Mouse (Mus musculus) bone marrow, adult 2 months (tissue): ENCODE measurements around the gene Arap2. TPM values are rescaled to one million over a fixed set of nuclear protein-coding genes. Genes with fewer than 3 reads are reported as not detected.

Experiments used
- H3K27ac ChIP-seq: fragments of 200-500 bp; 2 replicates; pipeline ENCODE4 v1.5.1; 2012; ENCODE audit warnings: low read depth, mild to moderate bottlenecking, control low read depth, inconsistent platforms, low read length; ENCODE audit not compliant: control insufficient read depth, poor library complexity, insufficient read depth
- H3K4me1 ChIP-seq: fragments of 200-500 bp; 2 replicates; pipeline ENCODE4 v1.6.1; 2011; ENCODE audit warnings: low read length; ENCODE audit not compliant: control insufficient read depth, insufficient read depth
- H3K4me3 ChIP-seq: fragments of 200-500 bp; replicated peaks from 2 replicates; pipeline ENCODE3; 2011; ENCODE audit warnings: mild to moderate bottlenecking, low read depth, low read length, control low read depth; ENCODE audit not compliant: control insufficient read depth
- CTCF ChIP-seq: fragments of 200-500 bp; IDR thresholded peaks from 2 replicates; pipeline ENCODE4 v1.5.1; 2011; ENCODE audit warnings: low read length, control low read depth; ENCODE audit not compliant: control insufficient read depth, insufficient read depth
- POLR2A ChIP-seq: fragments of 200-500 bp; IDR thresholded peaks from 2 replicates; pipeline ENCODE4 v1.6.1; 2011; ENCODE audit warnings: low read depth, mild to moderate bottlenecking, control low read depth, low read length, borderline replicate concordance; ENCODE audit not compliant: control insufficient read depth
- WGBS: fragments of 180-500 bp; shearing (Covaris S2); methylation state at CpG from one replicate; pipeline ENCODE4 v1.1.7; 2018; 5-methylcytosine and 5-hydroxymethylcytosine counted together
- polyA plus RNA-seq: library from polyadenylated mRNA; stranded (reverse); fragments of >200 nt; gene quantifications from 2 replicates; pipeline ENCODE4 v1.2.4, GENCODE M21; 2011; ENCODE audit warnings: low replicate concordance; ENCODE audit not compliant: missing spikeins, insufficient read depth, insufficient read length

Gene Arap2
- polyA plus RNA-seq, 1 experiment = 6.0 TPM

DNA sequence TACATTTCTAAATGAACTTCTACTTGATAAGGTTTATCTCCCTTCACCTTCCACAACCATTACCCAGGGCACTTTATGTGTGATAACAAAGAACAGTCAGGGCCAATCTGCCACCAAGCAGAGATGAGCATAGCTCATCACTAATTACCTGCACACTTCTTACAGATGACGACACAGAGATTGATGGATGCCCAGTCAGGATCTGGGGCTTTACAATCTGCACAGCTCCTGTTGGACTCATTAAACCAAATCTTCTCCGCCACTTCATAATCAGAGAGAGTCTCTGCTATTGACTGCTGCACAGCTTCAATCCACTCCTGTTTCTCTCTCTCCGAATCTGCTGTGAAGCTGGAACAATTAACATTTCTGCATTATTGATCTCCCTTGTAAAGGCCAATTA, 82.8 kb downstream of the Arap2 start:
- WGBS = 92% methylated on average over 3 of the region's 3 CpGs
- no peaks in the 10 kb centered on the region for H3K4me1 ChIP-seq
- TF ChIP-seq CTCF (no peak), POLR2A (no peak)
- H3K27ac ChIP-seq = no peak overlapping the region
- H3K4me3 ChIP-seq = no peak overlapping the region

DNA sequence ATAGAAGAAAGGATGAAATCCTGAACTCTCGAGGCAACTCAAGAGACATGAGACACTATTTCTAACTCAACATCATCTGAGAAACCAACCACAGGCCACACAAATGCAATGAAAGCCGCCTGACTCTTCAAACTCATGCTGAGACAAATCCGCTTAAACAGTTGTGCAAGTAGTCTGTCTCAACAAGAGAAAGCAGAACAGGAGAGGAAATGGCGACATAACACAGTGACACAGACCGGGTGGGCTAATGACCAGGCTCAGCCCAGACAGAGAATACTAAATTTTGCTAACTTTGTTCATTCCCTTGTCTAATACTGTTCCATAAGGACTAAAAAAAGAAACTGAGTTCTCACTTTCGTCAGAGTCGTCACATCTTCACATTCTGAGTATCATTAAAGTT, 88.6 kb downstream of the Arap2 start:
- WGBS = 45% methylated on average over 7 of the region's 7 CpGs
- Histone ChIP-seq H3K27ac (no peak overlapping the region), H3K4me3 (no peak overlapping the region), H3K4me1 (peaks cover 2% of the 10 kb centered on the region; the same call in 1 of the 2 replicates)
- no peak for TF ChIP-seq CTCF
- no peak for TF ChIP-seq POLR2A

GRCm38 (mm10) chr5:62672736-62673436, 93.1 kb downstream of the Arap2 start:
- 79% methylated on average over 9 of the region's 9 CpGs for WGBS
- TF ChIP-seq CTCF (no peak), POLR2A (no peak)
- H3K4me3 ChIP-seq = no peak overlapping the region
- no peak overlapping the region for H3K27ac ChIP-seq
- peaks cover 2% of the 10 kb centered on the region; the same call in 1 of the 2 replicates for H3K4me1 ChIP-seq

DNA sequence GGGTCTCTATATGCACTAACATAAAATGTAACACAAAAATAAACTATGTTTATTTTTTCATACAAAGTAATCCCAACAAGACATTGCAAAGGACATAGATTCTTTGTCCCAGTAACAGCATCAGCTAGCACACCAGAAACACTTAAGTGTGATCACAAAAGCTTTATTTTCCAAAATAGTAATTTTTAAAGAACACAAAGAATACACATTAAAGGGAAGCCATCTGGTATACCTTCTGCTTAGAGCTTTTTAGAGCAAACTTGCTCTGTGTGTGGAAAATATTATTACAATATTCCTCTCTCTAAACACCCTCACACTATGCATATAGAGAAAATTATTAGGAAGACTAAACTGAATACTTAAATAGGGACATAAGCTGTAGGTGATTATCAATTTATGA, 100.6 kb downstream of the Arap2 start:
- TF ChIP-seq POLR2A = no peak
- TF ChIP-seq CTCF = no peak
- H3K4me3 ChIP-seq = no peak overlapping the region
- H3K27ac ChIP-seq = no peak overlapping the region
- no peaks in the 10 kb centered on the region for H3K4me1 ChIP-seq

- 80% methylated on average over 4 of the region's 4 CpGs for WGBS
- no peak overlapping the region for H3K27ac ChIP-seq
- no peak overlapping the region for H3K4me3 ChIP-seq
- H3K4me1 ChIP-seq = no peaks in the 10 kb centered on the region
- no peak for TF ChIP-seq CTCF
- TF ChIP-seq POLR2A = no peak
Measured at GRCm38 (mm10) chr5:62664847-62665246, 101.1 kb downstream of the Arap2 start.

DNA sequence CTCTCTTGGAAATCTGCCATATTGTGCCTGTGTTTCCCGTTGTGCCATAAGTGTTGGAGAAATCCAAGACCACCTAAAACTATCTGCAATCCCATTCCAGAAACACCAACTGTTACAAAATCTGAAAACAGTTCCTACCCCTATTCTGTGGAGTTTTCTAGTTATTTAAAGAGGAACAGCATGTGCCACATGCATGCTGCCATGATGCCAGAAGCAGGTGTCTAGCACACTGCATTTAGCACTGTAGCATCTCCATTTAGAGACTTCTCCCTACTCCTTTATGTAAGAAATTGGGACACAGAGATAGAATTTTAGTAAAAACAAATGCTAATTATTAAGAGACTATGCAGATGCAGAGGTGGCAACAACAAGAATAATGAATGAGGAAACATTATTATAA, 102.8 kb downstream of the Arap2 start:
- 65% methylated on average over 1 of the region's 1 CpGs for WGBS

GRCm38 (mm10) chr5:62653924-62654323, 112.0 kb downstream of the Arap2 start:
- Histone ChIP-seq H3K4me3 (no peak overlapping the region), H3K4me1 (no peaks in the 10 kb centered on the region), H3K27ac (no peak overlapping the region)
- no peak for TF ChIP-seq POLR2A
- TF ChIP-seq CTCF = no peak
- 84% methylated on average over 5 of the region's 5 CpGs for WGBS

More for the DNA sequence above, 102.8 kb downstream of the Arap2 start:
- H3K4me3 ChIP-seq = no peak overlapping the region
- TF ChIP-seq CTCF = no peak
- no peak for TF ChIP-seq POLR2A
- no peak overlapping the region for H3K27ac ChIP-seq
- no peaks in the 10 kb centered on the region for H3K4me1 ChIP-seq

GRCm38 (mm10) chr5:62642330-62642729, 123.6 kb downstream of the Arap2 start:
- no peak overlapping the region for H3K27ac ChIP-seq

GRCm38 (mm10) chr5:62640501-62640900, 125.5 kb downstream of the Arap2 start:
- Histone ChIP-seq H3K27ac (no peak overlapping the region), H3K4me1 (no peaks in the 10 kb centered on the region), H3K4me3 (no peak overlapping the region)
- TF ChIP-seq CTCF (no peak), POLR2A (no peak)
- WGBS = 84% methylated on average over 8 of the region's 8 CpGs

More at GRCm38 (mm10) chr5:62642330-62642729, 123.6 kb downstream of the Arap2 start:
- 95% methylated on average over 4 of the region's 4 CpGs for WGBS
- no peak for TF ChIP-seq POLR2A
- no peak for TF ChIP-seq CTCF
- Histone ChIP-seq H3K4me1 (no peaks in the 10 kb centered on the region), H3K4me3 (no peak overlapping the region)
